Mouse (Mus musculus) NIH3T3 (cell line): ENCODE measurements around the gene Mgst2.

ENCODE experiments used
- DNase-seq: peaks from one replicate; pipeline ENCODE4 v3.0.0-alpha.2; 2012; ENCODE audit warnings: low read depth

Gene Mgst2

DNA sequence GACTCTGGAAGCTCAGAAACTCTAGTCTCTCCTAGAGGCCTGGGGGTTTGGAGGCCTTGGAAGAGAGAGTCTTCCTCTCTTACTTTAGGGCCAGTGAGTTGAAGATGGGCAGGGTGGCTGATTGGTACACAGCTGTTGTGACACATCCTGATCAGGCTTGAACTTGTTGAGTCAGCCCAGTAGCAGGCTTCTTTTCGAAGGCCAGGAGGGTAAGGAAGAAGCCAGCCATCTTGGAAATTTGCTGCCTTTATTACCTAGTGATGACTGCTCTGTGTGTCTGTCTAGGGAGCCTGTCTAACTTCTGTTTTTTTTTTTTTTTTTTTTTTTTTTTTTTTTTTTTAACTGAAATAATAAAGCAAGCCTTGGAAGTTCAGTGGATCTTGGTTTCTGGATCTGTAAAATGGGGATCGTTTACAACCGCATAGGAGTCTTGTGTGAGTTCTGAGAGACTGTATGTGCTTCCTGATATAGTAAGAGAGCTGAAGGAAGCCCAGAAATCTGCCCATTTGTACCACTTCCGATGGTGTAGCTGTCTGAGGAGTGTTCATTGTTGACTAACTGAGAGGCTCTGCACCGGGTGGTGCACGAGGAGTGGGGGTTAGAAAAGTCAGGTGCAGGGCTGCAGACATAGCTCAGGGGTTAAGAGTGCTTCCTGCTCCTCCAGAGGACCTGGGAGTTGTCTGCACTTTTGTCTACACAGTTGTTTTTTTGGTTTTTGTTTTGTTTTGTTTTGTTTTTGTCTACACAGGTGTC is 5.7 kb upstream of the Mgst2 start:
- no peak for DNase-seq

DNA sequence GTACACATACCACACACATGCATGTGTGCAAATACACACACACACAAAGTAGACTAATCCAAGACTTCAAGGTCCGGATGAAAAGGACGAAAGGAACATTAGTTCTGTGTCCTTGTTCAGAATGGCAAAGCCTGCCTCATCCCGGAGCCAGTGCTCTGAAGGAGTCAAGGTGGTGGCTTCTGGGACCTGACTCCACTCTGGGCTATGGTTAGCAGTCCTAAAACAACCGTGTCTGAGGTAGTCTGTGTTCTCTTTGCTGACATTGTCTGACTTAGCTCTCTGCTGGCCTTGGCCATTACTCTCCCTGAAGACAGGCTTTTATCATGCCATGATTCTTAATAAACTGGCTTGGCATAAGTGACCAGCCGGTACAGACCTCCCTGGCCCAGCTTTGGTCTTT is 745 bp upstream of the Mgst2 start:
- DNase-seq, result no peak

DNA sequence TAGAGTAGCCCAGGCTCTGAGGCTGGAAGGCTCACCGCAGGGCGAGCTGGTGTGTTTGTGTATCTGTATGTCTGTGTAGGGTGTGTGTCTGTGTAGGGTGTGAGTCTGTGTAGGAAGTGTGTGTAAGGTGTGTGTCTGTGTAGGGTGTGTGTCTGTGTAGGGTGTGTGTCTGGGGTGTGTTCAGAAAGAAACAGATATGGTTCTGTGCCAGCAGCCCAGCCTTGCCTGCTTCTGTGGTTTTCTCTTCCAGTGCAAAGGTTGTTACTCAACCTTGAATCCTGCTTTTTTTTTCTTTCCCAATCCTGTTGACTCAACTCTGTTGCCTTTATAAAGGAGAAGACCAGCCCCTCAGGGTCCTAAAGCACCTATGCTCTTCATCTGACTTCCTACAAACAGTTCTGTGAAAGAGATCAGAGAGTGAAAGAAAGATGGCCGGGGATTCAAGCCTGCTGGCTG is 689 bp downstream of the Mgst2 start:
- DNase-seq, result peak; percentile 86

DNA sequence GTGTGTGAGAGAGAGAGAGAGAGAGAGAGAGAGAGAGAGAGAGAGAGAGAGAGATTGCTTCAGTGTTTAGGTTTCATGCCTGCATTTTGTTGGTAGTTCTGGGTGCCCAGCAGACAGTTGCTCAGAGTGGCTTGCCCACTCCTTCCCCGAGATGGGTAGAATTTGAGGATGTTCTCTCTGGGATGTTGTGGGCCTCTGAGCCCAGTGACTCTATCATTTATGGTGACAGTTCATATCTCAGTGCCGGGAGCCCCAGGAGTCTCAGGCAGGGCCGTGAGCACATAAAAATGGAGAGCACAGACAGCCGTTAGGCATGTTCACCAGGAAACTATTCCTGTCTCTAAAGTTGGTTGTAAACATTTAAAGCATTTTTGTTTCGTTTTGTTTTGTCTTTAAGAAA is 1.2 kb downstream of the Mgst2 start:
- peak; percentile 28 for DNase-seq

DNA sequence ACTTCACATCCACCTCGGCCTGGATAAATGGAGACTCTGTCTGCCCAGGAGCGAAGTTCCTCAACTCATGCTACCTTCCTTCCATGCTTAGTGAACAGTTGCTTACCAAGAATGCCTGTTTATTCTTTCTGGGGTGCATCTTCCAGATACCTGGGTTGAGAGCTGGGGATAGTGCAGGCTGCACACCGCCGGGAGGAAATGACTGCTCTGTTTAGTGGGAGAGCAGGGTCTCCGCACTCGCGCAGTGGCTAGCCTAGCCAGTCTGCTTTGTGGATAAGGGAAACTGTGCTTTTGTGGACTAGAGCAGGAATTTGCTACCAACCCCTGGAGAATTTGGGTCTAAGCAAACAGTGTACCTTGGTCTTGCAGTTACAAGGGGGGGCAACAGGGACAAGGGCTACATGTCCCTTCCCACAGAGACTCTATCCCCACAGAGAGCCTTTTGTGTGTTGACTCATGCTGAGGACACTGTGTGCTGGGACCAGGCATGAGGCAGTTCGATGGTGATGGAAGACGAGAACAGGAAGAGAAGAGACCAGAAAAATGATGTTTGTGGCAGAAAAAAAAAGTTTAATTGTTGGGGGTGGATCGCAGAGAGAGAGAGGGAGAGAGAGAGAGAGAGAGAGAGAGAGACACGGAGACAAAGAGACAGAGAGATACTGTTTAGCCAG is 1.9 kb downstream of the Mgst2 start:
- DNase-seq, result peak; percentile 39

DNA sequence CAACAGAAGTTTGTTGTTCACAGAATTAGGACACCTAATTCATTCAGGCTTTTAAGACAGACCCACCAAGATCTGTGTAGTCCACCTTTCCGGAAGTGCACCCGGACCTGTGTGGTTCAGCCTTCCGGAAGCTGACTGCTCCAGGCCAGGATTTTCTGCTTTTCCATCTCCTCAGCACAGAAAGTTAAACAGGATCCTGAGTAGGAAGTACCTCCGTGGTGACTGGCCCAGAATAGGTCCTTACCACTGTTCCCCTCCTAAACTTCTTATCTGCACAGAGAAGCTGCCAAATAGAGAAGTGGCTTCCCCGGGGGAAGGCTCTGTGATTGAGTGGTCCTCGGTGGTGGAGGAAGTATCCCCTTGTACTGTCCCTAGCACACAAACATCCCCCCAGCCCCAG is 2.4 kb downstream of the Mgst2 start:
- DNase-seq, result no peak

DNA sequence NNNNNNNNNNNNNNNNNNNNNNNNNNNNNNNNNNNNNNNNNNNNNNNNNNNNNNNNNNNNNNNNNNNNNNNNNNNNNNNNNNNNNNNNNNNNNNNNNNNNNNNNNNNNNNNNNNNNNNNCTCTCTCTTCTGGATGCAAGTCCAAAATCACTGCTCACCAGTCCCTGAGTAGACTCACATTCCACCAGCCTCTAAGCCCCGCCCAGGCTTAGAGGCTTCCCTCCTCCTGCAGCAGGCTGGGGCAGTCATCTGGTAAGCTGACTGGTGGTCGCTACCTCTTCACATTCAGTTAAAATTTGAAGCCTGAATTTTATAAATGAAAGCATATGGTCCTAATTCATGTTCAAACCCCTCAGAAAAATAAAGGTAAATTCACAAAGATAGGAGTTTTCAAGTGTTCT is 8.4 kb downstream of the Mgst2 start:
- peak; percentile 71 for DNase-seq

DNA sequence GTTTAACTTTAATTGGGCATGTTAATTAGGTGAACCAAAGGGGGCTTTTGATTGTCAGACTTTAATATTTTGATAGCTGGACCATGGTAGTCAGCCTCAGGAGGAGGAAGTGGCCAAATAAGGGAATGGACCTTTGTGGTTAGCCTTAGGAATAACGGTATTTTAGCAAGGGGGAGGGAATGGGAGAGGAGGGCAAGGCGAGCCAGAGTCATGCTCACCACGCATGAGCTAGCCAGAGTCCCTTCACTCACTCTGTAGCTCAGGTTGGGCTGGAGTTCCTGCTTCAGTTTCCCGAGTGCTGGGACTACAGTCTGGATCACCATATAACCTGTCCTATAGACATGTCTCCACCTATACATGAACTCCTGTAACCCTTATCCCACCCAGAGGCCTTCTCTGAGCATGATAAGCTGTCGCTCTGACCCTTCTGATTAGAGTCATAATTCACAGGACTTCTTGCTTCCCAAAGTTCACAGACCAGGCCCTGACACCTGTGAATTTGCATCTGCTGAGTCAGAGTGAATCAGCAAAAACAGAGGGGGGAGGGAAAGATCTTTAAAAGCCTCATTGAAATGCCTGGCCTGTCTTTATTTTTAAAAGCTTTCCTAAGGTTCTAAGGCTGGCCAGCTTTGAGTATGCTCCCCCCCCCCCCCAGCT is 10.4 kb downstream of the Mgst2 start:
- peak; percentile 66 for DNase-seq

DNA sequence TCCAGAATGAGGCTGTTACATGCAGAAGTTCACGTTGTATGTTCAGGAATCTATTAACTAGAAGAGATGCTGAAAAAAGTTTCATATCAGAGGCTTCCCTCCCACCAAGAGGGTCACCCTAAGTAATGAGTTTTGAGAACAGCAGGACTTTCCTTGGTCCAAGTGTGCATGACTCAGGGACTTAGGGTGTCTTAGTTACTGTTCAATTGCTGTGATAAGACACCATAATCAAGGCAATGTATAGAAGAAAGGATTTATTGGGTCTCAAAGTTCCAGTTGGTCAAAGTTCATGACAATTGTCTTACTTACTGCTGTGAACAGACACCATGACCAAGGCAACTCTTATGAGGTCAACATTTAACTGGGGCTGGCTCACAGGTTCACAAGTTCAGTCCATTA is 10.9 kb downstream of the Mgst2 start:
- DNase-seq, result no peak

DNA sequence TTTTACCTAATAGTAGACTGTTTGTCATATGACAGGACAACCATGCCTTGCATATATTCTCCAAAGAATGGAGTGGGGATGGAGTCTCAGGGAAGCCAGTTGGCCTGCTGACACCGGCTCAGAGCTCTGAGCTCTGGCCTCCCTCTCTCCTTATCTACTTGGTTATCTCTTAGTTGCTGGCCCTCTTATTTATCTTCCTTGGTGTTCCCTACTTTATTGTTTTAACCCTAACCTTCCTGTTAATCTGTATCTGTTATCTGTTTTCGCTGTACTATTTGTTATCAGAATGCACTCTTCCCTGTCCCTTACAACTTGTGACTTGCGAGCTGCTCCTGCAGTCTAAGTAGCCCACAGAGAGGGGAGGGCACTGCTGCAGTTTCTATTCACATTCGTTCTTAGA is 12.5 kb downstream of the Mgst2 start:
- DNase-seq, result no peak

DNA sequence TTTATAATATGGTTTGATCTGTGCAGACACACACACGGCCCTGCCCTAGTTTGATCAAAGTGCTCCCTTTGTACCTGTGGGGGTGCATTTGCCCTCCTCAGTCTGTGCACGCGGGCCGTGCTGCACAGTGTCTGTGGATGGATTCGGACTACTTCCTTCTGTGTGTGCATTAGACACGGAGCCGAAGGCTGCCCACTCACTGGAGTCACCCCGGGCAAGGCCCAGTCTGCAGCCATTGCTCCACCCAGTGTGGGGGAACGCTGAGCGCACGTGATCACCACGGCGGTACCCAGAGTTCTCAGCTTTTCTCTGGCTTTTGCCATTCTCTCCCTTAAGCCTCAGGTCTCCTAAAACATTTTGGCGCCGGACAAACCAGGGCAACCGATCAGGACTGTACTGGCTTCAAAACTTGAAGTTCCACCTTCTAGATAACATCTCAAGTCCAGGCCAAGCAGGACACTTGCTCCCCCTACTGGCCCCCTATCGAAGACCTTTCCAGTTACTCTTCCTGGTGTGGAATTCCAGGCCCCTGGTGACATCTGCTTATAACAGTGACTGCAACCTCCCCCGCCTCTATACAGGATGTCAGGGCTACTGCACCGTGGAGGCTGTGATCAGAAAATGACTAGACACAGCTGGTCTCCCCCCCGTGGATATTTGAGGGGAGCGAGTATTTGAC is 13.4 kb downstream of the Mgst2 start:
- DNase-seq, result peak; percentile 35

DNA sequence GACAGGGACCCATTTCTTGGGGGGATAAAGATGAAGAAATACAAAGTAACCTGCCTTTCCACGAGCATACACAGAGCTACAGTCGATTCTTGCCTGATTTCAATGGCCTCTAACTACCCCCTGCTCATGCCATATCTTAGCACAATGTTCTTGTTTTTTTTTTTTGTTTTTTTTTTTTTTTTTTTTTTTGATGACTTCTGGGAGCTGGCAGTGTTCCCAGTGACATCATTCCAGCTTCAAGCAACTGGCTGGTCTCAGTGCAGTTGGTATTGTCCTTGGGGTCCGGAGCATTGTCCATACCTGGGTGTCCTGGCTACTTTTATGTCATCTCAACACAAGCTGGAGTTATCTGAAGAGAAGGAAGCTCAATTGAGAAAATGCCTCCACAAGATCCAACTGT is 14.8 kb downstream of the Mgst2 start:
- DNase-seq, result peak; percentile 24

DNA sequence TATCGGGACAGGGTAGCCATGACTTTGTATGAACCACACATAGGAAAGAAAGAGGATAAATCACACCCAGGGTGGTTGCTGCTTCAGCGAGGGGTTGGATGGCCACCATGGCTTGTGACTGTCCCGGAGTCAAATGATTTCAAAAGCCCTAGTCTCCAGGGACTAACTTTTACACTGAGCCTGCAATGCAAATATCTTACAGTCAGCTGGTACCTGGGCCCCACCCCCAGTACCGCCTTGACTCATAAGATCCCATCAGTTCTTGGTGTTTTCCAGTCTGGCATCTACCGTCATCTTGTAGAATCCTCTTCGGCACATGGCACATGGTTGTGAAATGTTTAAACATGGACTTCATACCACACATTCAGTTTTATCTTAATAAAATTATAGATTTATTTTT is 25.4 kb downstream of the Mgst2 start:
- DNase-seq, result no peak

DNA sequence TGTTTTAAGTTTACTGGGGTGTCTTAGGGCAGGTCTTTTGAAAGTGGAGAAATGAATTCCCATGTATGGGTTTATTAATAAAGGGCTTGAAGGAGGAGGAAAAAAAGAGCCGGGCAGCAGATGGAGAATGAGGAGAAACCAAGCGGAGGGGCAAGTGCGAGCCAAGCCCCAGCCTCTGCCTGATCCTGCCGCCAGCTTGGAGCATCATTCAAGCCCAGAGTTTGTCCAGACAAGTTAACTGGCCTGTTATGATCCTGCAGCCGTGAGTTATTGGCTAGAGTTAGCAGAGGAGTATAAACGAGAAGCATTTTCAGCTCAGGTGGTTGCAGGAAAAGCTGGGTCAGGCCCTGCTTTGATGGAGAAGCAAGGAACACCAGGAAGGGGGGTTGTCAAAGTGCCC is 26.2 kb downstream of the Mgst2 start:
- no peak for DNase-seq

DNA sequence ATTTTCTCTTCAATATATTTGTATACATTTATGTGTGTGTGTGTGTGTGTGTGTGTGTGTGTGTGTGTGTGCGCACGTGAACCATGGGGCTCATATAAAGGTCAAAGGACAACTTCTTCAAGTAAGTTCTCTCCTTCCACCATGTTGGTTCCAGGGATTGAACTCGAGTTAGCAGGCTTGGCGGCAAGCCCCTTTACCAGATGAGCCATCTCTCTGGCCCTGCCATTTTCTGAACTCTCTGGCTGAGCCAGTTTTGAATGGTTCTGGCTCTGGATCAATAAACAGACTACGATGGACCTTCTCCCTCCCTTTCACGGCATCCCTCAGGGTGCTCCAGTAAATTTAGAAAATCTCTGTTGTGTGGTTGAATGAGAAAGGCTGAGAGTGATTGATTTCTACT is 26.6 kb downstream of the Mgst2 start:
- no peak for DNase-seq

DNA sequence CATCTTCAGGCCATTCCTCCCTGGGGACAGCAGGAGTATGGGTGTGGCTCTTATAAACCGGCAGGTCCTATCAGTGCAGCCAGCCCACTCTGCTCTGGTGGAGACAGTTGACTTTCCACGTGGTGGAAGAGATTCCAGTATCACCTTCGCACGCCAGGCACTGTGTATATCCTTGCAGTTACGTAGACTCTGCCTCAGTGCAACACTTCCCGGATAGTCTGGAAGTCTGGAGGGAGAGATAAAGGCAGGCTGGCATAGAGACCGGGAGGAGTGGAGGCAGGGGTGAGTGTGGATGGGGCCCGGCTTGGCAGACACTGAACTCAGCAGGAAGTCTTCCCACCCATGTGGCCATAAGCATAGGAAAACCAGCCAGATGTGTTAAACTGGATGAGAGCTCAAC is 28.6 kb downstream of the Mgst2 start:
- DNase-seq, result no peak

DNA sequence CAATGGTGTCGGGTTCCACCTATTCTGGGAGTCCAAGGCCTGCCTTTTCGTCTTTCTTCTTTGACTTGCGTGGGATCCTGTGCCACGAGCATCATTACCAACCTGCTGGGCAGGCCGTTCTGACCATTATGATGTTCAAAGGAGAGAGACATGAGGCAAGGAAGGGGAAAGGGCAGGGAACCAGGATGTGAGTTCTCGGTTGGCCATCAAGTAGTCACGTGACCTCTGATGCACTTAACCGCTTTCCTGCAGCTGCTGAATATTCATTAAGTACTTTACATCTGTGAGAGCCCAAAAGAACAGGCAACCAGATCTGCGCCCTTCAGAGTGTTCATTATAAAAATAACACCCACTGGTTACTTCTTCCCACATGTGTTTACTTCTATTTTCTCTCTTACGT is 33.0 kb downstream of the Mgst2 start:
- DNase-seq, result no peak

DNA sequence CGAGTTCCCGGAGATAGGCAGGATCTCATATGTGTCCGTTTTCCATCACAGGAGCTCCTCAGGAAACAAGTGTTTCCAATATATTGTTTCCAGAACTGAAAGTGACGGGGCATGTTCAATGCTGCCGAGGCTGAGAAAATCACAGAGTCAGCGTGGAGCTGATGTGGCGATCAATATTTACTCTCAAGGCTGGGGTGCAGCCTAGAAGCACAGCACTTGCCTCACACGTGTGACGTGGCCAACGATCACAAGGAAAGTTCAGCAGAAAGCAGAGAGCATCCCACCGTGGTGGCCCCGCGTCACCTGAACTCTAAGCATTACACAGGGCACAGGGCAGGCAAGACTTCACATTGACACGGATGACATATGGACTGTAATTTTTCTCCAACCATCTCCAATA is 34.4 kb downstream of the Mgst2 start:
- no peak for DNase-seq

DNA sequence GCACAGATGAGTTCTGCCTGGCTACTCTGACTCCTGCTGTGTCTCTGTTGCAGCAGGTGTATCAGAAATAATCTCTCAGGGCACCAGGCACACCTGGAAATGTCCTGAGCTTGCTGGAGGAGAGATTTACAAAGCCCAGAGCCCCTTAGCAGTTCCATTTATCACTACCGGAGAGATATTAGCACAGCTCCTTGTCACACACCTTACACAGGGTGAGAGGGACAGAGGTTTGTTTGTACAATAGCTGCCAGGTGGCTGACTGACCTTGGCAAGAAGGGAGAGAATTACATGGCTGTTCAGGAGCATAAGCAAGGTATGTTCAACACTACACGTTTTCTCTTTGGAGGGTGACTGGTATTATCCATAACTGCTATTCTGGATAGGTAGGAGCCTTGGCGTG is 35.6 kb downstream of the Mgst2 start:
- no peak for DNase-seq

DNA sequence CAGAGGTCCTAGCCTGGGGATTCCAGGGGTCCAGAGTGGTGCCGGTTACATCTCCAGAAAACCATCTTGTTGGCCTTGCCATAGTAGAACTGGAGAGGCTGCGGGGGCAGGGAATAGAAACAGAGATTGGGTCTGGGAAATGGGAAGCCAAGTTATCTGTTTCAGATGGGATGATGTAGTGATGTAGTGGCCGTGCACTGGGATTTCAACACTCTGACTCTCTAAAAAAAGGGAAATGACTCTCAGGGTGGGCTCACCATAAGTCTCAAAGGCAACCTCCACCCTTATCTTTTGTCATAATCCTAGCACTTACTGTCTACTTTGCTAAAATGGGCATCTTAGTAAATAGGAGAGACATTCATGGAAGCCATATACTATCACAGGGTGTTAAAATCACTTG is 37.8 kb downstream of the Mgst2 start:
- no peak for DNase-seq

DNA sequence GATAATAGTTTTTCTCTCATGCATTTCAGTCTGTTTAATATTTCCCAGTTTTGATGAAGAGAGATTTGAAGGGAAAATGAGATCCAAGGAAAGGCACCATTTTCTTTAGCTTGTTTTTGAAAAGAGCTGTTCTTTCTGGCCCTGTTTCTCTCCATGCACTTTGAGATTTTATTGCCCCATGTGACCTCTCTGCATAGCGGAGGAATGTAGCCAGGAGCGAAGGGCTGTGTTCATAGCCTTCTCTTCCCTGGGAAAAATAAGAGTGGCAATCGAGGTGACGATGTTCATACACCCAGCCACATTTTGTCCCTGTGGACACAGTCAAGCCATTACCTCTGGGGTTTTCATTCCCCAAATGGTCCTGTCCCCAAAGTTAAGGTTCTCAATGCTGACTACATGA is 40.0 kb downstream of the Mgst2 start:
- DNase-seq, result no peak

DNA sequence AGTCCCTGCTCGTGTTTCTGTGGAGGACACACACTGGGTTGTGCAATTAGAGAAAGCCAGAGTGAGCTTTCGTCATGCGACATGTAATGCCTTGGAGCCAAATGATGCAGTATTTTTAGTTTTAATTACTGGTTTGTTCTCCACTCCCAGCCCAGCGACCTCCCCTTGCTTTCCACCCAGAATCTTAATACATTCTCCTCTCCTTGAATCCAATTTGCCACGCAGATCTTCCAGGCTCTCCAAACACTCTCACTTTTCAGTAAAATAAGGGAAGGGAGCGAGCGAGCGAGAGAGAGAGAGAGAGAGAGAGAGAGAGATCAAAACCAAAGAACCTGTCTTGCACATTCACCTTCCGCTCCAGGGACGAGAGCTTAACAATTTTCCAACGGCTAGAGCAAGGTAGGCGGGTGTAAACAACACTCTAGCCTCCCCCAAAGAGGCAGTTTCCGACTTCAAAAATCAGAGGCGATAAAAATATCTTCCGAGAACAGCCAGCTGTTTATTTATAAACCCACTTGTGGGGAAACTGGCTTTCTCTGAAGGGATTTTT is 40.6 kb downstream of the Mgst2 start:
- no peak for DNase-seq
